18 mouse cellular contexts compared by ENCODE assay signal in the genomic region with DNA sequence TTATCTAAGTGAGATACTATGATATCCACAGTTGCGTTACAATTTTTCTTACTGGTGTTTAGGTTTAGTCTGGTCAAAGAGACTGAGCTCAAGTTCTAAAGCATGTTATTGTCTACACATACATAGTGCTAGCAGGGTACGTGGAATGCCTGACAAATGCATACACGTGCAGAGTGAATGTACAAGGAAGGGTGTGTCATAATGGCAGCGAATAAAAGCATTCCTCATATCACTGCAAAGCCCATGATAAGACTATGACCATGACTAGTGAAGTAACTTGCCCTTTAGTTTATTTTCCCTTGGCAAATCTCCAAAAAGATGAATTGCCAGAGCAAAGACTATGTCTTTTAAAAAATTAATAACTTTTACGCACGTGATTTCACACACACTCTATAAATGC. TPM values are rescaled to one million over a fixed set of nuclear protein-coding genes. Genes with fewer than 3 reads are reported as not detected.
"Had no signal": no experiment of that assay in that cellular context is flagged by ENCODE, and none has a peak within 500 bp of the region (broad histone marks: within the 10 kb centered on the region; RNA-seq: fewer than 3 reads in every experiment).

No protein-coding gene starts in this region.

- H3K27ac ChIP-seq: kidney, embryonic 15.5 days; left cerebral cortex, adult 2 months; liver, embryonic 13.5 days; macrophage; midbrain, embryonic 12.5 days had no signal

- H3K4me3 ChIP-seq: kidney, embryonic 15.5 days; left cerebral cortex, adult 2 months; liver, embryonic 13.5 days; midbrain, embryonic 12.5 days had no signal

- H3K36me3 ChIP-seq: kidney, embryonic 15.5 days; liver, embryonic 13.5 days; midbrain, embryonic 12.5 days had no signal

- H3K9ac ChIP-seq: kidney, embryonic 15.5 days; liver, embryonic 13.5 days; midbrain, embryonic 12.5 days had no signal

- H3K4me2 ChIP-seq: kidney, embryonic 15.5 days; liver, embryonic 13.5 days; midbrain, embryonic 12.5 days had no signal

- H3K9me3 ChIP-seq: kidney, embryonic 15.5 days; liver, embryonic 13.5 days; midbrain, embryonic 12.5 days had no signal

- DNase-seq: kidney, adult 11 months; kidney, adult 8-10 months; kidney, postnatal 10 days; kidney, postnatal 36 days; layer of hippocampus, postnatal 36 days; liver, embryonic 13.5 days; lung, adult 2 months; lung, postnatal 14 days; right cerebral cortex, adult 18-20 months; right cerebral cortex, postnatal 25 days; spleen, adult 18-20 months; thymus, postnatal 25 days had no signal

- H3K27me3 ChIP-seq: kidney, embryonic 15.5 days; liver, embryonic 13.5 days; midbrain, embryonic 12.5 days had no signal

- H3K4me1 ChIP-seq: kidney, embryonic 15.5 days; liver, embryonic 13.5 days; midbrain, embryonic 12.5 days had no signal

RNA-seq across cellular contexts. Expression of a gene that starts 13.8 kb away (rescaled TPM):
- total RNA-seq: liver, adult 2 months; megakaryocyte, adult 5-6 weeks had no signal
- polyA plus RNA-seq: liver, adult 2 months; macrophage had no signal
